Mouse (Mus musculus): ENCODE measurements around the gene Rilpl1.
"Not testable (repeated sequence)": the region's sequence is repeated elsewhere in the genome, so short reads cannot be mapped to it uniquely, and the experiment has no call there.

DNA sequence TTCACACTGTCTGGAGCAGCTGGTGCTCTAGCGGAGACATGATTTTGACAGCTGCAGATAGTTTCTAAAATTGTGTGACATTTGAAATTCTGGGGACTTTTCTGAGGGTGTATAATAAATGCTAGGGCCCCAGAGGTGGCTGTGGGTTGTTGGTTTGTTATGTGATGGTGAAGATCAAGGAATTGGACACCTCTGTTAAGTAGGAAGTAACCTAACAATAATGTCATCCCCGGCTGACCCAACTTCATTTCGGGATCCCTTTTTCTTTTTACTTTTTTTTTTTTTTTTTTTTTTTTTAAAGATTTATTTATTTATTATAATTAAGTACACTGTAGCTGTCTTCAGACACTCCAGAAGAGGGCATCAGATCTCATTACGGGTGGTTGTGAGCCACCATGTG is 19.5 kb upstream of the Rilpl1 start:
- not testable (repeated sequence) for TF ChIP-seq CTCF (IDR thresholded peaks at IDR 0.05; ENCODE audit: control insufficient read depth, insufficient read depth, insufficient read length); MAX (IDR thresholded peaks at IDR 0.05); USF1 (IDR thresholded peaks at IDR 0.05; ENCODE audit: low read depth); FOSL1 (IDR thresholded peaks at IDR 0.05; ENCODE audit: insufficient read depth, low read length, poor library complexity, severe bottlenecking); CEBPB (IDR thresholded peaks at IDR 0.05; ENCODE audit: low read depth); MYOG (IDR thresholded peaks at IDR 0.05; ENCODE audit: control insufficient read depth, extremely low read depth, insufficient read length)

Measured in C2C12 (cell line).